Mouse (Mus musculus): ENCODE results near the gene Taok3.

DNA sequence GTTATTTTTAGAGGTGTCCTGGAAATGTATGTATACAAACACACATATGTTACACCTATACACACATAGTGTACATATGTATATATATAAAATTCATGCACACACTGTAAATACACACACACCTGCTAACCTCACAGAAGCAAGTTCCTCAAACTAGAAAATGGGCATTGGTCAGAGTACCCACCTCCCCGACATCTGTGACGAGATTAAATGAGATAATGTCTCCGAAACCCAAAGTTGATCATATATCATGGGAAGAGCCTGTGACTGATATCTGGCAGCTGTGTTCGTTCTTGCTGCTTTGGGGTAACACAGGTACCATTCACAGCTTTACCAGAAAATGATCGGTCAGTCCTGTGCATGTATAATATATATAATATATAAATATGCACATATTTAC, 16.6 kb downstream of the Taok3 start:
- no peak for TF ChIP-seq POLR2A (IDR thresholded peaks at IDR 0.05; ENCODE audit: insufficient read depth, low read depth, low read length)
- TF ChIP-seq CTCF (IDR thresholded peaks at IDR 0.05; ENCODE audit: insufficient read depth, low read depth, low read length), result no peak

All from olfactory bulb, adult 2 months (tissue).